Mouse (Mus musculus) embryo, embryonic 10.5 days (tissue): ENCODE data around the gene Gabrd.
"Not testable (repeated sequence)": the region's sequence is repeated elsewhere in the genome, so short reads cannot be mapped to it uniquely, and the experiment has no call there.

Source experiments
- DNase-seq: peaks from one replicate; pipeline ENCODE4 v3.0.0-alpha.2; 2015; ENCODE audit warnings: low spot score

Gabrd gene

GRCm38 (mm10) chr4:155397511-155398221 lies at the start of gene Gabrd:
Gabrd (minus strand) TSS chr4:155398112.
- DNase-seq, result peak; percentile 76

- no peak for DNase-seq
Observed at GRCm38 (mm10) chr4:155442808-155443207, 44.9 kb upstream of the Gabrd start.

- DNase-seq, result no peak
Observed at GRCm38 (mm10) chr4:155433993-155434392, 36.1 kb upstream of the Gabrd start.

DNA sequence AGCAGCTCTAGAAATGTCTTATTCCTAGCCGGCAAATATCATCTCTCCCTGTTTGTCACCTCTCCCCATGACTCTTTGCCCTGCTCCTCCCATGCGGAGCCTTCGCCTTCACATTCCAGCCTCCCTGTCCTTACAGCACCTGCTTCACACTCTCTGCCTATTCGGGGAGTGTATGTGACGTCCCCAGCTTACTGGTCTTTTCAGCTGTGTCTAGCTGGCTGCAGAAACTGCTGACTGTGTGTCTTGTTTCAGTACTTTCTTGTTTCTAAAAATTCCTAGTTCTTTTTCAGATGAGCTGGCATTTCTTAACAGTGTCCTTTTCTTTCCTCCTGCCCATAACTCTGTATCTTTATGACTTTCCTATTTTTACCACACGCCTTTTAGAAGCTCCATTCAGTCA lies 34.4 kb upstream of the Gabrd start:
- no peak for DNase-seq

GRCm38 (mm10) chr4:155429202-155429601 lies 31.3 kb upstream of the Gabrd start:
- no peak for DNase-seq

DNA sequence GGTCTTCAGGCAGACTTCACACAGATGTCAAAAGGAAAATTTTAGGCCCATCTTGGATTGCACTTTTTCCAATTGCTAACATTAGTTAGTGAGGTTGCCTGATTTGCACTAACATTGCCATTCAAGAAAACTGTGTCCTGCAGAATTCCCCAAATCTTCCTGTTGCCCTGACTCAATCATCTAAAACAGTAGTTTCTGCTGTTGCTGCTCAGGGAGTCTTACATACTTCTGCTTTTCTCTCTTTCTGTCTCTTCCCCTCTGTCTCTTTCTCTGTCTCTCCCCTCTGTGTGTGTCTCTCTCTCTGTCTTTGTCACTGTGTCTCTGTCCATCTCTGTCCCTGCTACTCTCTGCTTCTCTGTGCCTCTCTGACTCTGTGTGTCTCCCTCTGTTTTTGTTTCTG lies 30.5 kb upstream of the Gabrd start:
- DNase-seq, result no peak

GRCm38 (mm10) chr4:155426272-155426671 lies 28.4 kb upstream of the Gabrd start:
- DNase-seq, result no peak

DNA sequence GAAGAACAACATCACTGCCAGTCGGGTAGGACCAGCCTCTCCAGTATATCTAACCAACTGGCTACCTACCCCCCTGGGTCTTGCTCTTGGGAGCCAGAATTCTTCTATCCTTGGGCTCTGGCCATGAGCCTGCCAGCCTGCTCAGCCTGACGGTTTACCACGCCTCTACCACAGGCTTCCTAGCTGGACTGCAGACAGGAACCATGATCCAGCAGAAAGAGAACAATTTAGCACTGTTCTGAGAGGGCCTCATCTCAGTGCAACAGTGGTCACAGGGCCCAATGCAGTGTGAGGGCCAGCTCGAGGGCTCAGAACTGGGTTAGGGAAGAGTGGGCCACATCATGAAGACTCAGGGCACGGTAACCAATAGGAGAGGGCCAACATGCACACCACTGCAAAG lies 26.1 kb upstream of the Gabrd start:
- no peak for DNase-seq

DNA sequence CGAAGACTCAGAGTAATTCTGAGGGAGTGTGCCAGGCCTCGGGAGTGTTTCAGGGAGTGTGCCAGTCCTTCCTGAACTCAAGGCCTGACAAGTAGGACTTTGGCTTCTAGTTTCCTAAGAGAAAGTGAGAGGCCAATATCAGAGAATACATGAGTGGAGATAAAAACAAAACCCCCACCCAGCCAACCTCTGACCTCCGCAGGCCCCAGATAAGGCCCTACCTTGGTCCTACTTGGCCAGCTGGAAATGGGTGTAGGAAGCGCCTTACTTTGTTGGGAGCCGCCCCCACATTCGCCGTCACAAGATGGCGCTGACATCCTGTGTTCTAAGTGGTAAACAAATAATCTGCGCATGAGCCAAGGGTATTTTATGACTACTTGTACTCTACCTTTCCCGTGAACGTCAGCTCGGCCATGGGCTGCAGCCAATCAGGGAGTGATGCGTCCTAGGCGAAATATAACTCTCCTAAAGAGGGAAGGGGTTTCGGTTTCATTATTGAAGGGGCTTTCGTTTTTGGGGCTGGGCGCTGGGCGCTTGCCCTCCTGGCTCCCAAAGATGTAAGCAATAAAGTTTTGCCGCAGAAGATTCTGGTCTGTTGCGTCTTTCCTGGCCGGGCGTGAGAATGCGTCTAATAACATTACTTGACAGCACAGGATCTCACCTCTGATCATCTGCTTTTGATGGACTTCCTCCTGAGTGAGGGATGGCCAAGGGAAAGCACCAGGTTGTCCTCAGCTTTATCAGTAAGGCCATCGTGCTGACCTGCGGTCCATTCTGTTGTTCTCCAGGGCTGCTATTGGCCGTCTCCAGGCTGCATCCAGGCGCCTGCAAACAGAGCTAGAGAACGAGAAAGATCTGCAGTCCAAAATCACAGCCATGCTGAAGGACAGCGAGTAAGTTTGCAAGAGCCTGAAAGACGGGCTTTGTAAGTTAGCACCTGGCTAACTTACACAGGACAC lies 23.8 kb upstream of the Gabrd start:
- not testable (repeated sequence) for DNase-seq

DNA sequence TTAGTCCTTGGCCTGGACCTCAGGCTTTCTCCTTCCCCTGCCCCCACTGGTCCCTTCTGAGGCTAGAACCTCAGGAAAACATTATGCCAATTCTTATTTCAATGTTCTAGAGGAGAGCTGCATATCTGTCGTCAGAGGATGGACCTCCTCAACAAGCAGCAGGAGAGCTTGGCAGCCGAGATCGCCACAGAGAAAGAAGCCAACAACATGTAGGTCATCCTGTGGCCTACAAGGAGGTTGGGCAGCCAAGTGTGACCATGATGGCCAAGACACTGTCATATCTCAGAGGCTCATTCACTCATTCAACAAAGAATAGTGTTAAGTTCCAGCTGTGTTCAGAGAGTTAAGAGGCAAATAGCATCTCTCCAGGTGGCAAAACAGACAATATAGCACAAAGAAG lies 22.2 kb upstream of the Gabrd start:
- DNase-seq, result no peak

GRCm38 (mm10) chr4:155414656-155415235 lies 16.8 kb upstream of the Gabrd start:
- no peak for DNase-seq

DNA sequence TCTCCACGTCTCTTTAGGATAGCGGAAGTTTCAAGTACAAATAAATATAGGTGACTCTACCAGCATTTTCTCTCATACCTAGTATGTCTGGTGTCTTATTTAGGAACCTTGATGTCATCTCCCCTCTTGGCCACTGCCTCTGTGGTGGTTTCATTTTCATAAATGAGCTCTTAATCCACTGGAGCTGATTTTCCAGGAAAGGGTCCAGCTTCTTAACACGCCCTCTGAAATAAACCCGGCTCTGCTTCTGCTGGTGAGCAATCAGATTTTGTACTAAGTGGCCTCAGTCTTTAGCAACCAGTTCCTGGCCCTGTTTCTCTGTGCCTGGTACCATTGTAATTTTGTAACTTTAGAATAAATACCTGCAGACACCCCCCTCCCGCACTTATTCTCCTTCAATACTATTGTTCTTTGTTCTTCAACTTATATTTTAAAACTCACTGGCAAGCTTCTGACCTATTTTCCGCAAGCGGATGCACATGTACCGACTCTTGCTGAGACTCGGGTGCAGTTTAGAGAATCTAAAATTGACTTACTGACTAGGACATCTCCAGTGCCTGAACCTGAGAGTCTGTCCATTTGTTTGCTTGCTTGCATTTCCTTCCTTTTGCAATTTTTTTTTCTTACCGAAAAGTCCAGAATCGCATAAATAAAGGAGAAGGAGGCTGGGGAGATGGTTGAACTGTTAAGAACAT lies 15.9 kb upstream of the Gabrd start:
- no peak for DNase-seq

DNA sequence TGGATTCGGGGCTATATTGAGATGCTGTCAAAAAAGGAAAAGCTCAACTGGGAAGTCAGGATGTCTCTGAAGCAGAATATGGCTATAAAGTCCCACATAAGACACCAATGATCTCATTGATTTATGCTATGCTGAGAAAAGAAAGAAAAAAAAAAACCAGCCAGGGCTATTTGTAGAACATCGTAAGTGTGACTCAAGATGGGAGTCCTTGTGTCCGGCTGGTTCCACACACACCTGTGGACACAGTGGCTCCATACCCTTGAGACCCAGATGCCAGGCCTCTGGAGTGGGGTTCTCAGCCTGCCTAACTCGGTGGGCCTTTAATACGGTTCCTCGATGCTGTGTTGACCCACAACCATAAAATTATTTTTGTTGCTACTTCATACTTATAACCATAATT lies 14.2 kb upstream of the Gabrd start:
- no peak for DNase-seq

- DNase-seq, result peak; percentile 93
Observed at GRCm38 (mm10) chr4:155409058-155409776, 11.3 kb upstream of the Gabrd start, which contains the start of gene Cfap74. Cfap74 (plus strand) TSS chr4:155409190.

GRCm38 (mm10) chr4:155408695-155409057 lies 10.8 kb upstream of the Gabrd start:
- DNase-seq, result no peak

DNA sequence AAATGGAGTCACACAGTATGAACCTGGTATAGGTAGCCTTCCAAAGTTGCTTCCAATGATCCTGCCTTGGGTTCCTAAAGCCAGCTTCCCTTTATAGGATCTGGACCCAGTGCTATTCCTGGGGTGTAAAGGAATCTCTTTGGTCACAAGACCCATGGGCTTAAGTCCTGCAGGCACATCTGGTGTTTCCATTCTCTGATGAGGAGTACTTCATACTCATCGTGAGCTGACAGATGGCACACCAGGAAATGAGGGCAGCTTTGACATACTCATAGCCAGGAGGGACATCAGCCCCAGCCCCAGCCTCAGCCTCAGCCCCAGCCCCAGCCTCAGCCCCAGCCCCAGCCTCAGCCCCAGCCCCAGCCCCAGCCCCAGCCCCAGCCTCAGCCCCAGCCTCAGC lies 4.6 kb upstream of the Gabrd start:
- DNase-seq, result no peak

GRCm38 (mm10) chr4:155401121-155401520 lies 3.2 kb upstream of the Gabrd start:
- DNase-seq, result no peak

DNA sequence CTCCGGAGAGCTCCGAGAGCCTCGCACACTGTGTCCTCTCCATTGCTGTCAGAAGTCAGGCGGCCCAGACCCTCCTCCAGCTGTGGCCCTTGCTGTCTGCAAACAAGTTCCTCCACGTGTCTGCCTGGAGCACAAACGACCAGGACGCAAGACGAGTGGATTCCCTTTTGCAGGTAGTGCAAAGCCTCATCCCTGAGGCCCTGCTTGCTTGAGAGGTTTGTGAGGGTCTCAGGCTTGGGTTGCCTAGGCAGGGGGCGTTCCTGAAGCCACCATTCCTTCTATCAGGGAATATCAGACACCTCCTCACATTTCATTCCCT lies 269 bp upstream of the Gabrd start:
- no peak for DNase-seq

- DNase-seq, result no peak
Observed at GRCm38 (mm10) chr4:155396751-155397150, 1.2 kb downstream of the Gabrd start.

DNA sequence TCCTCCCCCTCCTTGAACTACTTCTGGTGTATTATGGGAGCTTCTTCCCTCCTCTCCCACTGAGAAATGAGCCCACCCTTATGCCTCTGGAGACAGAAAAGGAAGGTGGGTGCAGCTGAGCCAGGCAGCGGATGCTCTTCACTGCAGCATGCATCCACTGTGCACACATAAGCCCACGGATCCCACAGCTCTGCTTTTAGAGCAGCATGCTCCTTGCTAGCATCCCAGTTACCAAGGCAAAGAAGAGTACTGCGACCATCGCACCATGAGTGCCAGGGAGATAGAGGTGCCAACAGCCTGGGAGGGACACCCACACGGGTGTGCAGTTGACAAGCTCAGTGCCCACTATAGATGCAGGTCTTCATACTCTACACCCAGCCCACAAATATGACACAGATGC lies 2.4 kb downstream of the Gabrd start:
- DNase-seq, result no peak

GRCm38 (mm10) chr4:155387166-155387565 lies 10.7 kb downstream of the Gabrd start:
- DNase-seq, result no peak

DNA sequence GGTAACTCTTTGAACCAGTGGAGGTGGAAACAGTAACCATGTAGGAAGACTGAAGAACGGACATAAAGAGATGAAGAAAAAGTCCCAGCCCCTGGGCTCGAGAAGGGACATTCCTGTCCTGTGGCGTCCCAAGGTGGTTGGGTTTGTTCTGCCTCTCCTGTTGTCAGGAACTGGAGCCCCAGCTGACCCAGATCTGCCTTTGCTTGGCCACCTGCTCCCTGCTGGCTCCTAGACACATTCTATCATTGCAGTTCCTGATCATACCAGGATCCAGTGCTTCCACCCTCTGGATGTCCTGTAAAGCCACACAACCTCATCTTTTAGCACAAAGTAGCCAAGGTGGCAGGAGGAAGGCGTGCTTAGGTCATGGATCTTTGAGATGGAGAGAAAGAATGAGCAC lies 14.6 kb downstream of the Gabrd start:
- no peak for DNase-seq
